Mouse (Mus musculus) CH12.LX (cell line): Measurements from ENCODE around the gene Trnp1. TPM values are rescaled to one million over a fixed set of nuclear protein-coding genes. Genes with fewer than 3 reads are reported as not detected.

Experiments
- DNase-seq: peaks from one replicate; pipeline ENCODE4 v3.0.0-alpha.2; 2013; ENCODE audit errors: extremely low read depth
- H3K27ac ChIP-seq: 2 replicates; pipeline ENCODE4 v1.5.1; 2012; ENCODE audit warnings: low read depth, mild to moderate bottlenecking, control low read depth, moderate library complexity; ENCODE audit not compliant: insufficient read depth
- H3K27me3 ChIP-seq: replicated peaks from 2 replicates; pipeline ENCODE3; 2012; ENCODE audit warnings: inconsistent platforms
- H3K36me3 ChIP-seq, 2 experiments: replicated peaks in 1 of 2; 2 replicates each; pipeline versions ENCODE3 to v1.6.1; 2012; ENCODE audit warnings: inconsistent platforms in 1 of 2, low read length in 1 of 2, mild to moderate bottlenecking in 1 of 2, mixed read lengths in 1 of 2, moderate library complexity in 1 of 2; ENCODE audit not compliant: control insufficient read depth in 1 of 2, insufficient read depth in 1 of 2
- H3K4me1 ChIP-seq, 2 experiments: 2 replicates each; pipeline ENCODE4 v1.6.1; 2012; ENCODE audit warnings: inconsistent platforms in 1 of 2, moderate library complexity in 1 of 2; ENCODE audit not compliant: insufficient read depth in 2 of 2, control insufficient read depth in 1 of 2
- H3K4me2 ChIP-seq: 2 replicates; pipeline ENCODE4 v1.6.1; 2012; ENCODE audit warnings: low read depth, mild to moderate bottlenecking, control low read depth; ENCODE audit not compliant: poor library complexity, insufficient read depth, severe bottlenecking
- H3K4me3 ChIP-seq, 3 experiments: fragments of 150-350 bp in 1 of 3; sonication (generic) in 1 of 3; replicated peaks in 1 of 3; 2 replicates each; pipeline versions ENCODE3 to v1.5.1; 2011 to 2012; ENCODE audit warnings: low read depth in 2 of 3, low read length in 2 of 3, mild to moderate bottlenecking in 2 of 3, moderate library complexity in 2 of 3, control low read depth in 1 of 3, improper control_type of control experiment in 1 of 3, inconsistent platforms in 1 of 3, mixed read lengths in 1 of 3; ENCODE audit not compliant: poor library complexity in 1 of 3
- H3K79me2 ChIP-seq: replicated peaks from 2 replicates; pipeline ENCODE4 v1.6.1; 2012; ENCODE audit warnings: mild to moderate bottlenecking, moderate library complexity; ENCODE audit not compliant: control insufficient read depth, poor library complexity, insufficient read depth, severe bottlenecking; ENCODE audit errors: extremely low read depth
- H3K9ac ChIP-seq: 2 replicates; pipeline ENCODE4 v1.6.1; 2012; ENCODE audit warnings: low read depth, mild to moderate bottlenecking, control low read depth, moderate library complexity; ENCODE audit not compliant: insufficient read depth
- H3K9me3 ChIP-seq: replicated peaks from 2 replicates; pipeline ENCODE3; 2012; ENCODE audit warnings: low read length, inconsistent platforms, mixed read lengths
- BHLHE40 ChIP-seq: IDR thresholded peaks from 2 replicates; pipeline ENCODE4 v1.6.1; 2011; ENCODE audit warnings: mild to moderate bottlenecking, low read depth, low read length, improper control_type of control experiment
- CHD1 ChIP-seq: IDR thresholded peaks from 2 replicates; pipeline ENCODE4 v1.6.1; 2012; ENCODE audit warnings: low read depth, low read length, improper control_type of control experiment, inconsistent platforms
- CHD2 ChIP-seq: IDR thresholded peaks from 2 replicates; pipeline ENCODE4 v1.6.1; 2011; ENCODE audit warnings: low read length, improper control_type of control experiment
- CTCF ChIP-seq, 2 experiments: IDR thresholded peaks in 1 of 2; conservative IDR thresholded peaks in 1 of 2; 2 replicates each; pipeline ENCODE4 v1.5.1; 2011 to 2012; ENCODE audit warnings: low read depth in 2 of 2, low read length in 2 of 2, improper control_type of control experiment in 1 of 2, inconsistent platforms in 1 of 2, mild to moderate bottlenecking in 1 of 2, moderate library complexity in 1 of 2
- ELF1 ChIP-seq: IDR thresholded peaks from 2 replicates; pipeline ENCODE4 v1.6.1; 2014; ENCODE audit warnings: low read depth, mild to moderate bottlenecking, inconsistent platforms, low read length, improper control_type of control experiment
- HCFC1 ChIP-seq: IDR thresholded peaks from 2 replicates; pipeline ENCODE4 v1.6.1; 2012; ENCODE audit warnings: low read depth, mild to moderate bottlenecking, inconsistent platforms, low read length, improper control_type of control experiment
- IRF4 ChIP-seq: IDR thresholded peaks from 2 replicates; pipeline ENCODE4 v1.6.1; 2014; ENCODE audit warnings: low read depth, mild to moderate bottlenecking, inconsistent platforms, low read length, improper control_type of control experiment
- JUN ChIP-seq: IDR thresholded peaks from 2 replicates; pipeline ENCODE4 v1.6.1; 2011; ENCODE audit warnings: low read depth, mild to moderate bottlenecking, low read length, improper control_type of control experiment, moderate library complexity; ENCODE audit not compliant: insufficient read depth
- KAT2A ChIP-seq: IDR thresholded peaks from 2 replicates; pipeline ENCODE4 v1.6.1; 2012; ENCODE audit warnings: low read length, improper control_type of control experiment, inconsistent platforms; ENCODE audit not compliant: insufficient replicate concordance
- MAFK ChIP-seq: IDR thresholded peaks from 2 replicates; pipeline ENCODE4 v1.6.1; 2011; ENCODE audit warnings: low read length, improper control_type of control experiment; ENCODE audit not compliant: insufficient replicate concordance
- MAZ ChIP-seq: IDR thresholded peaks from 2 replicates; pipeline ENCODE4 v1.6.1; 2012; ENCODE audit warnings: low read depth, mild to moderate bottlenecking, inconsistent platforms, low read length, improper control_type of control experiment, moderate library complexity
- MEF2A ChIP-seq: IDR thresholded peaks from 2 replicates; pipeline ENCODE4 v1.6.1; 2014; ENCODE audit warnings: low read depth, mild to moderate bottlenecking, inconsistent platforms, low read length, improper control_type of control experiment, borderline replicate concordance
- MXI1 ChIP-seq: IDR thresholded peaks from 2 replicates; pipeline ENCODE4 v1.6.1; 2011; ENCODE audit warnings: mild to moderate bottlenecking, low read depth, low read length, improper control_type of control experiment
- NELFE ChIP-seq: IDR thresholded peaks from 2 replicates; pipeline ENCODE4 v1.6.1; 2011; ENCODE audit warnings: low read depth, low read length, improper control_type of control experiment
- NRF1 ChIP-seq: IDR thresholded peaks from 2 replicates; pipeline ENCODE4 v1.6.1; 2014; ENCODE audit warnings: low read depth, mild to moderate bottlenecking, inconsistent platforms, low read length, improper control_type of control experiment, moderate library complexity
- PAX5 ChIP-seq: IDR thresholded peaks from 2 replicates; pipeline ENCODE4 v1.6.1; 2012; ENCODE audit warnings: low read length, inconsistent platforms, mixed read lengths
- POLR2A ChIP-seq: IDR thresholded peaks from 2 replicates; pipeline ENCODE4 v1.6.1; 2011; ENCODE audit warnings: low read depth, mild to moderate bottlenecking, improper control_type of control experiment, low read length
- POLR2AphosphoS2 ChIP-seq: IDR thresholded peaks from 2 replicates; pipeline ENCODE4 v1.6.1; 2011; ENCODE audit warnings: low read depth, low read length, improper control_type of control experiment
- RAD21 ChIP-seq: IDR thresholded peaks from 2 replicates; pipeline ENCODE4 v1.6.1; 2011; ENCODE audit warnings: low read depth, mild to moderate bottlenecking, low read length, improper control_type of control experiment, moderate library complexity
- RCOR1 ChIP-seq: conservative IDR thresholded peaks from 2 replicates; pipeline ENCODE4 v1.6.1; 2012; ENCODE audit warnings: low read depth, mild to moderate bottlenecking, inconsistent platforms, low read length, improper control_type of control experiment
- SIN3A ChIP-seq: IDR thresholded peaks from 2 replicates; pipeline ENCODE4 v1.6.1; 2012; ENCODE audit warnings: low read length, improper control_type of control experiment, inconsistent platforms
- SMC3 ChIP-seq: IDR thresholded peaks from 2 replicates; pipeline ENCODE4 v1.6.1; 2011; ENCODE audit warnings: low read depth, low read length, improper control_type of control experiment
- TBP ChIP-seq: conservative IDR thresholded peaks from 2 replicates; pipeline ENCODE4 v1.6.1; 2011; ENCODE audit warnings: low read depth, low read length, improper control_type of control experiment
- TCF12 ChIP-seq: IDR thresholded peaks from 2 replicates; pipeline ENCODE4 v1.6.1; 2014; ENCODE audit warnings: low read depth, mild to moderate bottlenecking, inconsistent platforms, low read length, improper control_type of control experiment
- UBTF ChIP-seq: IDR thresholded peaks from 2 replicates; pipeline ENCODE4 v1.6.1; 2012; ENCODE audit warnings: low read depth, mild to moderate bottlenecking, inconsistent platforms, low read length, improper control_type of control experiment, moderate library complexity
- USF1 ChIP-seq: IDR thresholded peaks from 2 replicates; pipeline ENCODE4 v1.6.1; 2014; ENCODE audit warnings: low read depth, mild to moderate bottlenecking, inconsistent platforms, low read length, improper control_type of control experiment
- ZC3H11A ChIP-seq: IDR thresholded peaks from 2 replicates; pipeline ENCODE4 v1.6.1; 2012; ENCODE audit warnings: low read depth, mild to moderate bottlenecking, inconsistent platforms, low read length, improper control_type of control experiment
- ZKSCAN1 ChIP-seq: IDR thresholded peaks from 2 replicates; pipeline ENCODE4 v1.6.1; 2012; ENCODE audit warnings: low read depth, inconsistent platforms, low read length, improper control_type of control experiment, borderline replicate concordance
- ZMIZ1 ChIP-seq: IDR thresholded peaks from 2 replicates; pipeline ENCODE4 v1.6.1; 2012; ENCODE audit warnings: low read depth, mild to moderate bottlenecking, inconsistent platforms, low read length, improper control_type of control experiment
- dilution Hi-C: fragments of 300-500 bp; cut with MboI; formaldehyde crosslinking; loops from 2 replicates; pipeline ENCODE4 v1.14.3; 2020; ENCODE audit warnings: low sequenced_read_pairs; ENCODE audit not compliant: extremely low pct_unique_long_range_greater_than_20kb, extremely low pct_ligation_motif_present
- in situ Hi-C: fragments of 300-500 bp; cut with MboI; formaldehyde crosslinking; loops from 3 replicates; pipeline ENCODE4 v1.14.3; 2019; ENCODE audit warnings: low sequenced_read_pairs, low pct_ligation_motif_present, low pct_unique_long_range_greater_than_20kb, mixed read lengths
- polyA plus RNA-seq: library from polyadenylated mRNA; unstranded; fragments of >175 nt; gene quantifications from 2 replicates; pipeline ENCODE4 v1.2.1, GENCODE M21; 2012; ENCODE audit warnings: low read depth; ENCODE audit not compliant: insufficient read length
- total RNA-seq, 2 experiments: library from RNA; depleted of rRNA; stranded (reverse); fragments of 300-350 nt in 1 of 2; fragments of >200 nt in 1 of 2; gene quantifications; 2 replicates each; pipeline ENCODE4 v1.2.3; 2012 to 2014

Gene Trnp1
- total and polyA plus RNA-seq, 3 experiments: not detected

DNA sequence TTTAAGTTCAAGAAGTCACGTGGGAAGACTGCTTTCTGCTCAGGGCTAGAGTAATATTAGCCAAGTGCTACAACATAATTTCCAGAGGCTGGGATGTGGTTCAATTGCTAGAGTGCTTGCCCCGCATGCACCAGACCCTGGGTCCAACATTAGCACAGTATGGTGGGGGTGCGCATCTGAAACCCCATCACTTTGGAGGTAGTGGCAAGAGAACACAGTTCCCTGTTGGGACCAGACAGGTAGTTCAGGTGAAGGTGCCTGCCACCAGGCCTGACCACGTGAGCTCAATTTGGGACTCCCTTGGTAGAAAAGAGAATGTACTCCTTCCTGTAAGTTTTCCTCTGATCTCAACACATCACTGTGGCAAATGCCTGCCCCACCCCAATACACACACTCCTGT, 3.5 kb downstream of the Trnp1 start:
- Histone ChIP-seq H3K79me2 (no peaks in the 10 kb centered on the region), H3K27me3 (peaks cover 79% of the 10 kb centered on the region), H3K9ac (no peak overlapping the region), H3K27ac (no peak overlapping the region), H3K36me3 (no peaks in the 10 kb centered on the region), H3K4me3 (no peak overlapping the region), H3K9me3 (no peaks in the 10 kb centered on the region), H3K4me2 (no peak overlapping the region), H3K4me1 (peaks cover 0 to 11% of the 10 kb centered on the region in 2 experiments; a peak in 2 of 4 replicates)
- in situ Hi-C loops (no loop called here), dilution Hi-C loops (no loop called here)
- no peak for DNase-seq
- TF ChIP-seq MAFK (no peak), POLR2AphosphoS2 (no peak), RAD21 (no peak), BHLHE40 (no peak), HCFC1 (no peak), JUN (no peak), ZMIZ1 (no peak), USF1 (no peak), ZKSCAN1 (no peak), CHD2 (no peak), TCF12 (no peak), MXI1 (no peak)

DNA sequence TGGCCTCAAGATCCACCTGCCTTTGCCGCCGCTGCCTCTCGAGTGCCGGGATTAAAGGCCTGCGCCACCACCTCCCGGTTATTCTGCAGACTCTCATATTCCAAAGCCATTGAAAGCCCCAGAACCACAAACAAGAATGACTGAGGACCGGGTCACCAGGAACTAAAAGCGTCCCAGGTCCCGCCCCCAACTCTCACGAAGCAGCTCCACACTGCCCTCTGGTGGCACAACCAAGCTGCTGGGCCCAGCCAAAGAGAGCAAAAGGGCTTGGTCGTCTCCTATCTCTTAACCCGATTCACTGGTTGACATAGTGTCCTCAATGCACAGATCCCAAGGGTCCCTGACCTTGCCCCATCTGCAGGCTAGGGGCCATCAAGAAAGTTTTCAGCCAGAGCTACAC, 3.9 kb downstream of the Trnp1 start:
- Histone ChIP-seq H3K4me3 (peak overlapping the region; percentile 32 to 51 (median 50)), H3K27ac (no peak overlapping the region), H3K9ac (peak overlapping the region; percentile 29; the same call in 1 of the 2 replicates), H3K36me3 (no peaks in the 10 kb centered on the region), H3K4me2 (peak overlapping the region; percentile 97), H3K79me2 (no peaks in the 10 kb centered on the region), H3K9me3 (no peaks in the 10 kb centered on the region), H3K4me1 (peaks cover 0 to 11% of the 10 kb centered on the region in 2 experiments; a peak in 2 of 4 replicates), H3K27me3 (peaks cover 80% of the 10 kb centered on the region)
- DNase-seq: peak; percentile 90
- in situ Hi-C loops (no loop called here), dilution Hi-C loops (no loop called here)
- TF ChIP-seq SMC3: peak; percentile 90
- TF ChIP-seq KAT2A: no peak
- peak; percentile 75 for TF ChIP-seq ELF1
- no peak; the same call in 1 of the 2 replicates for TF ChIP-seq BHLHE40
- TF ChIP-seq TBP: no peak
- no peak for TF ChIP-seq NRF1
- 0 out of 2 replicates have a peak, but pooled peaks have one; percentile 45 for TF ChIP-seq TCF12
- TF ChIP-seq POLR2AphosphoS2: no peak
- peak; percentile 78 for TF ChIP-seq RAD21
- no peak for TF ChIP-seq MAFK
- no peak for TF ChIP-seq PAX5
- TF ChIP-seq NELFE: 0 out of 2 replicates have a peak, but pooled peaks have one; percentile 43
- no peak for TF ChIP-seq UBTF
- peak; percentile 12; the same call in 1 of the 2 replicates for TF ChIP-seq ZC3H11A
- TF ChIP-seq CTCF (conservative IDR thresholded peaks at IDR 0.05 in 1 of 2, IDR thresholded peaks at IDR 0.05 in 1 of 2; ENCODE audit: low read depth in 2 of 2, low read length in 2 of 2): peak; percentile 64 to 94
- peak; percentile 45; the same call in 1 of the 2 replicates for TF ChIP-seq SIN3A
- TF ChIP-seq IRF4: peak; percentile 61; the same call in 1 of the 2 replicates
- no peak for TF ChIP-seq POLR2A
- TF ChIP-seq RCOR1: no peak
- TF ChIP-seq HCFC1: peak; percentile 34; the same call in 1 of the 2 replicates
- no peak for TF ChIP-seq CHD1
- peak; percentile 60; the same call in 1 of the 2 replicates for TF ChIP-seq MEF2A
- no peak for TF ChIP-seq USF1
- TF ChIP-seq MAZ: peak; percentile 50; the same call in 1 of the 2 replicates
